Mouse (Mus musculus) lung, postnatal 0 days (tissue): ENCODE data around the gene BC048562.

Experiments used
- CTCF ChIP-seq: IDR thresholded peaks from 2 replicates; pipeline ENCODE4 v1.5.1; 2016; ENCODE audit warnings: antibody characterized with exemption, mild to moderate bottlenecking
- EP300 ChIP-seq: IDR thresholded peaks from 2 replicates; pipeline ENCODE4 v1.6.1; 2016; ENCODE audit warnings: antibody characterized with exemption, mild to moderate bottlenecking, control low read depth

DNA sequence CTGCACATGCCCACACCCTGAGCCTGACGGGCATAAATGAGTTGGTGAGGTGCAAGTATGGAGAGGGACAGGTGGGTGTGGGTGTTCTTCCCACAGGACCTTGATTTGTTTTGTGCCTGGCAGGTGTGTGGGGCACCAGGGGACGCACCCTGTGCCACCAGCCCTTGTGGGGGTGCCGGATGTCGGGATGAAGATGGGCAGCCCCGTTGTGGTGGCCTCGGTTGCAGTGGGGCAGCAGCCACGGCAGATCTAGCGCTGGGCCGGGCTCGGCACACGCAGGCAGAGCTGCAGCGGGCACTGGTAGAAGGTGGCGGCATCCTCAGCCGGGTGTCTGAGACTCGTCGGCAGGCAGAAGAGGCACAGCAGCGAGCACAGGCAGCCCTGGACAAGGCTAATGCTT, 52.1 kb downstream of the BC048562 start:
- no peak for TF ChIP-seq EP300
- TF ChIP-seq CTCF = no peak
